Mouse (Mus musculus) liver, postnatal 0 days (tissue): ENCODE results near the gene Dtx3l.

Source experiments
- CTCF ChIP-seq: sonication (generic); IDR thresholded peaks from 2 replicates; pipeline ENCODE4 v1.5.1; 2016; ENCODE audit warnings: antibody characterized with exemption, low read depth
- EP300 ChIP-seq: IDR thresholded peaks from 2 replicates; pipeline ENCODE4 v1.6.1; 2016; ENCODE audit warnings: antibody characterized with exemption, low read depth, mild to moderate bottlenecking

DNA sequence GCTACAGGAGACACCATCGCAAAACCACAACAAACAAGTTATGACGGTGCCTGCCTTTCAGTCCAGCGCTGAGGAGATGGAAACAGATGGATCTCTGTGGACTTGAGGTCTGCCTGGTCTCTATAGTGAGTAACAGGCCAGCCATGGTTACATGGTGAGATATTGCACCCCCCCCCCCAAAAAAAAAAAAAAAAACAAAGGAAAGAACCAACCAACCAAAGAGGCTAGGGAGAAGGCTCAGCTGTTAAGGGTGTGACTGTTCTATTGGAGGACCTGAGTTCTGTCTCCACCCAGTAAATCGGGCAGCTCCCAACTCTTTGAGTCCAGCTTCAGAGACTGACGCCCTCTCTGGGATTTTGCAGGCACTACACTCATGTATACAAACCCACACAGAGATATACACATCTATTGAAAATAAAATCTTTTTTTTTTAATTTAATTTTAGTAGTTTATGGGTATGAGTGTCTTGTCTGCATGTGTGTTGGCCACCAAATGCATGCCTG is 13.7 kb upstream of the Dtx3l start:
- TF ChIP-seq CTCF (no peak), EP300 (no peak)
